Mouse (Mus musculus): ENCODE results near the gene Grik4.
"Not testable (repeated sequence)": the region's sequence is repeated elsewhere in the genome, so short reads cannot be mapped to it uniquely, and the experiment has no call there.

Gene Grik4

GRCm38 (mm10) chr9:42797276-42797675 lies 147.0 kb downstream of the Grik4 start:
- no peak for DNase-seq (ENCODE audit: low read depth)

- DNase-seq (ENCODE audit: low read depth) = no peak
Measured at GRCm38 (mm10) chr9:42795881-42796280, 148.4 kb downstream of the Grik4 start.

GRCm38 (mm10) chr9:42794006-42794405 lies 150.3 kb downstream of the Grik4 start:
- DNase-seq (ENCODE audit: low read depth) = no peak

GRCm38 (mm10) chr9:42793581-42793980 lies 150.7 kb downstream of the Grik4 start:
- no peak for DNase-seq (ENCODE audit: low read depth)

- DNase-seq (ENCODE audit: low read depth) = no peak
Measured at GRCm38 (mm10) chr9:42792381-42792780, 151.9 kb downstream of the Grik4 start.

GRCm38 (mm10) chr9:42791779-42792178 lies 152.5 kb downstream of the Grik4 start:
- DNase-seq (ENCODE audit: low read depth) = no peak

GRCm38 (mm10) chr9:42791346-42791745 lies 152.9 kb downstream of the Grik4 start:
- DNase-seq (ENCODE audit: low read depth) = no peak

- DNase-seq (ENCODE audit: low read depth) = no peak
Measured at GRCm38 (mm10) chr9:42788471-42788870, 155.8 kb downstream of the Grik4 start.

GRCm38 (mm10) chr9:42786882-42787281 lies 157.4 kb downstream of the Grik4 start:
- no peak for DNase-seq (ENCODE audit: low read depth)

- DNase-seq (ENCODE audit: low read depth) = no peak
Measured at GRCm38 (mm10) chr9:42786286-42786685, 158.0 kb downstream of the Grik4 start.

GRCm38 (mm10) chr9:42785173-42785830 lies 159.0 kb downstream of the Grik4 start:
- DNase-seq (ENCODE audit: low read depth) = no peak

GRCm38 (mm10) chr9:42783248-42783903 lies 160.9 kb downstream of the Grik4 start:
- no peak for DNase-seq (ENCODE audit: low read depth)

- not testable (repeated sequence) for DNase-seq (ENCODE audit: low read depth)
Measured at GRCm38 (mm10) chr9:42778471-42779263, 165.6 kb downstream of the Grik4 start.

- no peak for DNase-seq (ENCODE audit: low read depth)
Measured at GRCm38 (mm10) chr9:42777913-42778312, 166.4 kb downstream of the Grik4 start.

- DNase-seq (ENCODE audit: low read depth) = no peak
Measured at GRCm38 (mm10) chr9:42776804-42777203, 167.5 kb downstream of the Grik4 start.

GRCm38 (mm10) chr9:42764823-42765560 lies 179.3 kb downstream of the Grik4 start:
- DNase-seq (ENCODE audit: low read depth) = no peak

GRCm38 (mm10) chr9:42758682-42759205 lies 185.5 kb downstream of the Grik4 start:
- no peak for DNase-seq (ENCODE audit: low read depth)

- no peak for DNase-seq (ENCODE audit: low read depth)
Measured at GRCm38 (mm10) chr9:42757012-42757640, 187.2 kb downstream of the Grik4 start.

GRCm38 (mm10) chr9:42754699-42755098 lies 189.6 kb downstream of the Grik4 start:
- DNase-seq (ENCODE audit: low read depth) = no peak

GRCm38 (mm10) chr9:42751160-42751559 lies 193.1 kb downstream of the Grik4 start:
- DNase-seq (ENCODE audit: low read depth) = no peak

GRCm38 (mm10) chr9:42750176-42750575 lies 194.1 kb downstream of the Grik4 start:
- DNase-seq (ENCODE audit: low read depth) = no peak

- DNase-seq (ENCODE audit: low read depth) = no peak
Measured at GRCm38 (mm10) chr9:42745982-42746381, 198.3 kb downstream of the Grik4 start.
